Mouse (Mus musculus): ENCODE results near the gene Lsm12.

Lsm12 gene

GRCm38 (mm10) chr11:102216056-102216885 is 31.2 kb upstream of the Lsm12 start:
- peak; percentile 63 for DNase-seq (ENCODE audit: low spot score)

- no peak for DNase-seq (ENCODE audit: low spot score)
These were observed 30.4 kb upstream of the Lsm12 start for GRCm38 (mm10) chr11:102215511-102215910.

DNA sequence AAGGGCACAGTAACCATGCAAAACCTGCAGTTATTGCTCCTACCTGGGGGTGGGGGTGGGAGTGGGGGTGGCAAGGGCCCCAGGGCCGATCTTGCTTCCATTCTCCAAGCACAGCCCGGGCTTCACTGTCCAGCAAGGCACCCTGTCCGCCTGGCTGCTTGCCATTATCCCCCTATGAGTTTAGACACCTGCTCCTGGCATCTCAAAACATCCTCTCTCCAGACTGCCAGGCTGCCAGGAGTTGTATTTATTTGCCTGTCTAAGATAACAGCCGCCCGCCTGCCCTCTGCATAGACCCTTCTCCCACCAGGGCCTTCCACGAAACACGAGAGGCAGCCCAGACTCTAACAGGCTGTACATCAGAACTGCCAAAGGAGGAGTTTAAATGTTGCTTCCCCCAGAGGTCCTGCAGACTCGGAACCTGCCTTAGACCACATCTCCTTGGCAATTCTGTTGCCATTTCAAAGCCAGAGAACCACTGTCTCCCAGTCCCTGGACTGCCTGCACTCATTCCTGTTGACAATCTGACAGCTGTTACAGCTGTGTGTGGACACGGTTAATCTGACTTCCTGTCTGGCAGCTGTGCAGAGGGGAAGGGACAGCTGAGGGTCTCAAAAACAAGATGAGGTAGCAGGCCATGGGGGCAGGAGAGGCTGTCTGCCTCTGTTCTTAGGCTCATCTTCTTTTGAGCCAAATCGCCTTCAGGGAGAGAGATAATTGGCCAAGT is 29.5 kb upstream of the Lsm12 start:
- DNase-seq (ENCODE audit: low spot score), result no peak

GRCm38 (mm10) chr11:102211936-102212341 is 26.8 kb upstream of the Lsm12 start:
- DNase-seq (ENCODE audit: low spot score), result peak; percentile 64

DNA sequence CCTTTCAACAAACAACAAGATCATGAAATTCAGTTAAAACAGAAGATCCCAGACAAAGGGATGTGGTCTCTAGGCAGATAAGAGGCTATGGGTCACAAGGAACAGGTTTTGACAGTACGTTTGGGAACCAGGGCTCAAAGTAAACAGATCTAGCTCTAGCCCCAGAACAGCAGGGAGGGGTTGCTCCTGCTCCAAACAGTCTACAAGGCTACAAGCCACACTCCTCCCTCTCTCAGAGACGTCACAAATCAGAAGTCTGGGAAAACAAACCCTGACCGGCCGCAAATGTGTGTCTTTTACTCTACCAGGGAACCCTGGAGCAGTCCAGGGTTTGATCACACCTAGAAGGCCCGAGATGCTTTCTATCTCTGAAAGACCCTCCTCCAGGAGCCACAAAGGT is 25.9 kb upstream of the Lsm12 start:
- no peak for DNase-seq (ENCODE audit: low spot score)

DNA sequence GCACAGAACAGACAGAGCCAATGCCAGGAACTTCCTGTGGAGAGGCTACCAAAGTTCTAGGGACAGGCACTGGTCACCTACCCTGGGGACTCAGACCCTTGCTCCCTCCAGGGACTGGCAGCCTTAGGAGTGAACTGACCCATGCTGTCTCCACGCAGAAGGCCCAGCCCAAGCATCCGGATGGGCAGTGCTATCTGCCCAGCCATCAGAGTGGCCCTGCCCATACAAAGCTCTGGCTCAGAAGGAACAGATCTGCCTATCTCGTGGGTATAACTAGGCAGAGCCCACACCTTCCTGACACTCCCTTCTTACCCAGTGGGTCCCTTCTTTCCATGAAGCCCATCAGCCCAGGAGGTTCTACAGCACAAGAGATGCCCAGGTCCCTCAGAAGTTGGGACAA is 25.1 kb upstream of the Lsm12 start:
- no peak for DNase-seq (ENCODE audit: low spot score)

DNA sequence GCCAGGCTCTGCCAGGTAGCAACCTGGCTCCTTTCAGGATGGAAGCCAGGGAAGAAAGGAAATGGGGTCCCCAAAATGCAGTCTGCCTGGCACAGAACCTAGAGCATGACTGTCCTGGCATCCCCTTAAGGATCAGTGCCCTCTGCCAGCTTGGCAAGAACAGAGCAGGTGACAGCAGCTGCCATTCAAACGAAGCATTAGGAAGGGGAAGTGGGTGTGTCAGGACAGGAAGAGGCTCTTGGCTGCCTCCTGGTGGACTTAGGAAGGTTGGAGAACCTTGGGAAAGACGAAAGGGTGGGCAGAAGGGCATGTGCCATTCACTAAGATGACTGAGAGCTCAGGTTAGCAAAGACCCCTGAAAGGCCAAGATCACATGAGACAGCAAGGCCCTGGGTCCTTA is 24.6 kb upstream of the Lsm12 start:
- DNase-seq (ENCODE audit: low spot score), result no peak

GRCm38 (mm10) chr11:102208846-102209245 is 23.8 kb upstream of the Lsm12 start:
- DNase-seq (ENCODE audit: low spot score), result no peak

GRCm38 (mm10) chr11:102207825-102208777 is 23.0 kb upstream of the Lsm12 start:
- DNase-seq (ENCODE audit: low spot score), result no peak

GRCm38 (mm10) chr11:102206481-102206880 is 21.4 kb upstream of the Lsm12 start:
- no peak for DNase-seq (ENCODE audit: low spot score)

DNA sequence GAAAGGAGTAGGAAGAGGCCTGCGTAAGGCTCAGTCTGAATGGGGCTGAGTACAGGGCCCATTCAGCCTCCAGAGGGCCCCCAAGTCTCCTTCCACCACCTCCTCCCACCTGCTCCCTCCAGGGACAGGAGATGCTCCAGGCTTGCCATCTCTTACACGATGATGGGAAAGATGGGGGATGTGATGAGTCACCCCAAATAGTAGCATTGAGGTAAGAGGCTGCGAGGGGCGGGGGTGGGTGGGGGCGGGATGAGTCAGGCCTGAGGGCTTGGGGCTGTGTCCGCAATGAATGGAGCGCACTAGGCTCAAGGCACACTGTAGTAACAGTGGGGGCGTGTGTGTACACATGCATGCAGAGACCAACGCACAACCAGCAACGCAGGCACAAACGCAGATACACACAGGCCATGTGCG is 16.3 kb upstream of the Lsm12 start:
- DNase-seq (ENCODE audit: low spot score), result no peak

GRCm38 (mm10) chr11:102199856-102200255 is 14.8 kb upstream of the Lsm12 start:
- no peak for DNase-seq (ENCODE audit: low spot score)

DNA sequence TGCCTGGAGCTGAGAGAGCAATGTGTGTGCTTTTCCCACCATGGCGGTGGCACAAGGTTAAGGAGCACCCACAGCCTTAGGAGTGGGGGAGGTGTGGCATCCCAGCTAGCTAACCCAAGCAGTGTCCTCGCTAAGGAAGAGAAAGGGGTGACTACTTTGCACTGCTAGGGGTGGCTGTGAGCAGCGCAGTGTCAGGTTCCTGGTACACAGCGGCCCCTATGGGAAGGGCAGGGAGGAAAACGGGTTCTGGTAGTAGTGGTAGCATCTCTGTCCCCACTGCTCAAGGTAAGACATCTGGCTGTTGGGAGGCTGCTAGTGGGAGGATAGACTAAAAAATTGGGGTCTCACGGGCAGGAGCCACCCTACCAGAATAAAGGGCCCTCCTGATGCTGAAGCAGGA is 13.1 kb upstream of the Lsm12 start:
- DNase-seq (ENCODE audit: low spot score), result no peak

GRCm38 (mm10) chr11:102196018-102196797 is 11.1 kb upstream of the Lsm12 start:
- no peak for DNase-seq (ENCODE audit: low spot score)

DNA sequence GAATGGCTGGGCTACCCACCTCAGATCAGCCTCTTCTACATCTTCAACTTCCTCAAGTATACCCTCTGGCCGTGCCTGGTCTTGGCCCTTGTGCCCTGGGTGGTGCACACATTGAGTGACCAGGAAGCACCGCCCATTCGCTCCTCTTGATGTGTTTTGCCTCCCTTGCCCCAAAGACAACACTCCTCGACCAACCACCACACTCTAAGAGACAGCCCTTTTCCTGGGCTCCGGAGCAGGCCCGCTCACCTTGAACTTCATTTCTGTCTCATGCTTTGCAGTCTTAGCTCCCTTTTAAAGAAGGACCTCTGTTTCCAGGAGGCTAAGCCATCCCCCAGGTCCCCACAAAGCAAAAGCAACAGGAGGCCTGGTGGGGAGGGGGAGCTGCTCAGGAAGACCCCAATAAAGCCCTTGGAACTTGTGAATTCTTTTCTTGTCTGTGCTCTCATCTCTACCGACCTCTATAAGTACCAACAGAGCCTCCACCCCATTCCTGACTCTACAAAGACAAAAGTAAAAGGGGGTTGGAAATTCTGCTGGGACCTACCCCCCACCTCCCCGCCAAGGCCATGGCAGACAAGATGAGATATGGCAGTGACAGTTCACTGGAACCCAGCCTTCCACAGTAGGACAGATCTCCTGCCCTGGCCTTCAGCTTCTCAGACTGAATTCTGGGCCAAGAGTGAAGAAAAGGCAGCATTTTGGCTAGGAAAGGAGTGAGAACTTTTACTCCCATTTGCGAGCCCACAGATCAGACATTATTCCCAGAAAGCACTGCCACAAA is 8.8 kb upstream of the Lsm12 start:
- DNase-seq (ENCODE audit: low spot score), result no peak

- DNase-seq (ENCODE audit: low spot score), result no peak
These were observed 5.8 kb upstream of the Lsm12 start for GRCm38 (mm10) chr11:102190848-102191247.

DNA sequence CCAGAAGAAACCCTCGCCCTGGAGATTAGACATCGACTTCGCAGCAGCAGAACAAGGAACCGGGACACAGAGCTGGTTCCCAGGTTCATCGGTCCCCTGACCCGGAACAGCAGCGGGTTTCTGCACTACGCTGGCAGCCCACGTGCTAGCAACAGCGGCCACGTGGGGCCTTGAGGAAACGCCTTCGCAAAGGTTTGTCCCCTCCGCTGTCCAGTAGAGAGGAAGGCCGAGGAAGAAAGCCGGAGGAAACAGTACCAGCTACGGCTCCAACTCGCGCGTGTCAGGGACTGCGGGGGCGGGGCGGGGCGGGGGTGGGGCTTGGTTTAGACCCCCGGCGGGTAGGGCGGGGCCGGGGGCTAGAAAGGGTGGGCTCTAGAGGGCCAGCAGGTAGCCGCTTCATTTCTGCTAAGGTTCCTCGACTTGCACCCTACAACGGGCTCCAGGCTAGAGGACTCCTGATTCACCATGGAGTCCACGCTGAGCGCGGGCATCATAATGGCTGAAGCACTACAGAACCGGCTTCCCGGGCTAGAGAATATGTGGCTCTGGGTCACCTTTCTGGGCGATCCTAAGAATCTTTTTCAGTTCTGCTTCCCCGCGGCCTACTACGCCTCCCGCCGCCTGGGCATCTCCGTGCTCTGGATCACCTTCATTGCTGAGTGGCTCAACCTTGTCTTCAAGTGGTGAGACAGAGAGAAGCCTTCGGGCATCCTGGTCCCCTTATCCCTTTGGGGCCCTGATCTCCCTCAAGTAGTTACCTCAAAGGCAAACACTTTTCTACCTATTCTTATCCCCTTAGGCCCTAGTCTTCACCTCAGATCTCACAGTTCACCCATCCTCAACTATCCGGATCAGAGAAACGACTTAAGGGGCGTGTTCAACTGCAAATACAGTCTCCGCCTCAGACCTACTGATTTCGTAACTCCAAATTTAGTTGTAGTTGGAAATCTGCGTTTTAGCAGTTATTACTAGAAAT is 4.7 kb upstream of the Lsm12 start, which contains the start of gene G6pc3:
G6pc3 (plus strand) TSS at position 160 of the 976 bp plus-strand sequence.
- DNase-seq (ENCODE audit: low spot score), result peak; percentile 91

DNA sequence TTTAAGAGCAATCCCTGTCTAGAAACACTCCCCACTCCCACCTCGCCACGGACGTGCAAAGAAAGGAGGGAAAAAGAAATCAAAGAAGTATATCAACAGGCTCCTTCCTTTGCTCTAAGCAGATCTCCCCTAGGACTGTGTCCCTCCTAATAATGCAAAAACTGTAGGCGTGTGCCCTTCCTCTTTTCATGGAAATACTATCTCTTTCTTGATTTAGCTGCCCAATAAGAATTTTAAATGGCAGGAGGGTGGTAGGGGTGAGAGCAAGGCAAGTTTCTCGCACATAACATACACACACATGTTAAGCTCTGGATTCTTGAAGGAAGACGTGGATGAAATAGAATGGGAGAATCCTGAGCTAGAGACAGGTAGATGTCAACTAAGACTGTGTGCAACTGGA is 3.9 kb upstream of the Lsm12 start:
- no peak for DNase-seq (ENCODE audit: low spot score)

GRCm38 (mm10) chr11:102186235-102186634 is 1.1 kb upstream of the Lsm12 start:
- DNase-seq (ENCODE audit: low spot score), result no peak
